Mouse (Mus musculus) layer of hippocampus, adult 11-12 months (tissue): ENCODE data around the gene Ppy.

Source experiments
- DNase-seq: peaks from one replicate; pipeline ENCODE4 v3.0.0; 2022; ENCODE audit warnings: low spot score

The Ppy gene

DNA sequence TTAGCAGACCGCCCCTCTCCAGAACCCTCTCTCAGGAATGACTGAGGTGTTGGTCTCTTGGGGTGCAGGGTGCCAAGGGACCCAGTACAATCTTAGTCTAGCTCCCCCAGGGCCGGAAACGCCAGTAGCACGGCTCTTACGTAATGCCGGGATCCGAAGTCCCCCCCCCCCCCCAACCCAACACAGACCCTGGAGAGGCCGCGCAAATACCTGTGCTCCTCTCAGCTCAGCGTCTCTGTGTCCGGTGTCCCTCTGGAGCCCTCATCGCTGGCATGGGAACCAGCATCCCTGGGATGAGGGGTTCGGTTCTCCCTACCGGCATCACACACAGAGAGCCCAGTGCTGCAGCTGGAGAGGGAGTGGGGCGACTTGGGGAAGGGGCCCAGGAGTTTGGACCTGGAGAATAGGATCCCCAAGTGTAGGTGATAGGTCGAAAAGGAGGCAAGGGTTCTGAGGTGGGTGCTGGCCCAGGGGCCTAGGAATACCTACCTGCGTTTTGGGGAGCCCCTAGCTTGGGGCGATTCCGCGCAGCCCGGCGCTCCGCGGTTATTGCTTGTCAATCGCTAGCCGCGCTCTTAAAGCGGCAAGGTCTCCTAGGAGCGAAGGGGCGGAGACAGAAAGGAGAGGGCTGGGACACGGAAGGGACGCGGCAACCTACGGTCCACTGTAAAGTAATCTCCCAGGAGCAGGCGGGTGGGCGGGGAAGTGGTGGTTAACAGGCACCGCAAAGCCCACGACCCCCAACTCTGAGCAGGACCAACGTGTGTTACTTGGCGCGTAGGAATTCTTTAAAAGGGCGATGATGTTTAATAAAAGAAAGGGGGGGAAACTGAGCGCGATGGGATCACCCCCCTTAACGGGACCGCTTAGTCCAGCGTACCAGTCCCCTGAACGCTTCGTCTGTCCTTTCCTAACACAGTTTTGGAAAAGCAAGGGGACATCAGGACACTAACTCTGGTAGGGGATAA, 12.9 kb downstream of the Ppy start, which contains the start of gene Mpp2:
Gene Mpp2 (minus strand): TSS at position 585 of the 968 bp plus-strand sequence.
- peak; percentile 72 for DNase-seq

GRCm38 (mm10) chr11:102087081-102087751, 13.9 kb downstream of the Ppy start:
- DNase-seq: peak; percentile 89

DNA sequence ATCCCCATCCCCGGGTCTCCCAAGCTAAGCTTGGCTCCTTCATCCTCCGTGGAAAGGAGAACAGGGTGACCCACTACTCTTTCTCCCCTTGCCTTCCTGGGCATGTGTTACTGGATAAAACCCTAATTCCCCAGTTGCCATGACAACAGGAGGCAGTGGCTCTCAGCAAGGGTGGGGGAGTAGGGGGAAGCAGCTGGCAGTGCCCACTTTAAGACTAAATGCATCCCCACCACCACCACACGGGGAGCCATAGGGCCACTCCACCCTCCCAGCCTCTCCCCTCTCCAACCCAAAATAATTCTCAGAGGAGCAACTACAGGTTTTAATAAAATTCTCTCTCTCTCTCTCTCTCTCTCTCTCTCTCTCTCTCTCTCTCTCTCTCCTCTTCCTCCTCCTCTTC, 14.8 kb downstream of the Ppy start:
- peak; percentile 76 for DNase-seq

GRCm38 (mm10) chr11:102084159-102084558, 17.0 kb downstream of the Ppy start:
- DNase-seq: no peak

- DNase-seq: no peak
These were observed 17.9 kb downstream of the Ppy start for GRCm38 (mm10) chr11:102083193-102083592.

DNA sequence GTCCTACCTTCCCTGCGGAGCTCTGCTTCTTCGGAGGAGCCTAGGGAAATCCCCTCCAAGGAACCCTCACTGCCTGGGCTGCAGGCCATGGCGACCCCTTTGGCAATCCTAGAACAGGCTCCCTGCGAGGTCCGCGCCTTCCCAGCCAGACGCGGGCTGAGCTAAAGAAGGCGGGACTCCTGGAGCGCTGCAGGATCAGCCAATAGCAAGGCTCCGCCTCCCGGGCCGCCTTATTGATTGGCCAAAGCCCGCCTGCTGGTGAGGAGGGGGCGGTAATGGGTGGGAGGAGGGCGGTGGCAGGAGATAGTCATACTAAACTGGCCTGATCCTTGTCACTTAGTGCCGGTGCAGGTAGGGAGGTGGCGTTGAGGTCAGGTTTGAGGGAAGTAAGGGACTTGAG, 18.8 kb downstream of the Ppy start:
- DNase-seq: peak; percentile 80

DNA sequence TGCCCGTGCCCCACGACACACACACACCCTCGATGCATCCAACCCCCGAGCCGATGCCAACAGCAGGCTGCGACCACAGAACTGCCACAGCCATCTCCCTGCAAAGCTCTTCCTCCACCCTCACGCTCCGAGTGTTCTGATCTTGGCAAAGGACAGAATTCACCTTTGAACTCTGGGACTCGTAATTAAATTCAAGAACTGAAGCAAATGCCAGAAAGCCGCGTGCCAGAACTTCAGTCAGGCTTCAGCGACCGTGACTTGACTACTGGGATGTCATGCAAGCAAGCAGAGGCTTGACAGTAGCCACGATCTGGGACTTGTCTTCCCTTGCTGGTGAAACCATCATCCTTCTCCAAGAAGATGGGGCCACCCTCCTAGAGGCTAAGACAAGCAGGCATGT, 27.4 kb downstream of the Ppy start:
- DNase-seq: no peak

DNA sequence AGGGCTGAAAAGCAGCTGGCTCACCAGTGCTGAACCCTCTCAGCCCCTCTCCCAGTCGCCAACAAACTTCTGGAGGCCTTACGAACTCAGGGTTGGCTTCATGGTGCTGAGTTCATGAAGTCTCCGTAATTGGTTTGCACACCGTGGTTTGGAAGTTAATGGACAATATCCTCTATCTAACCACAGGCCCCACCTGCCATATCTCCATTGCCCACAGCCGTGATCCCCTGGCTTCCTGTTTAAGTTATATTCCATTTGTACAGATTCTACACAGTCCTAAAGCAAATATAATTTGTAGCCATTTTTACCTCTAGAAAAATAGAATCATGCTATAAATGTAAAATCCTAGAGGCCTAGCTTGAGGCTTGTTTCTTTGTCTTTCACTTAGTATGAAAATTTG, 28.4 kb downstream of the Ppy start:
- DNase-seq: no peak

GRCm38 (mm10) chr11:102070426-102070825, 30.7 kb downstream of the Ppy start:
- DNase-seq: no peak

- no peak for DNase-seq
These were observed 31.5 kb downstream of the Ppy start for GRCm38 (mm10) chr11:102069633-102070032.

- DNase-seq: no peak
These were observed 32.1 kb downstream of the Ppy start for GRCm38 (mm10) chr11:102068969-102069368.

DNA sequence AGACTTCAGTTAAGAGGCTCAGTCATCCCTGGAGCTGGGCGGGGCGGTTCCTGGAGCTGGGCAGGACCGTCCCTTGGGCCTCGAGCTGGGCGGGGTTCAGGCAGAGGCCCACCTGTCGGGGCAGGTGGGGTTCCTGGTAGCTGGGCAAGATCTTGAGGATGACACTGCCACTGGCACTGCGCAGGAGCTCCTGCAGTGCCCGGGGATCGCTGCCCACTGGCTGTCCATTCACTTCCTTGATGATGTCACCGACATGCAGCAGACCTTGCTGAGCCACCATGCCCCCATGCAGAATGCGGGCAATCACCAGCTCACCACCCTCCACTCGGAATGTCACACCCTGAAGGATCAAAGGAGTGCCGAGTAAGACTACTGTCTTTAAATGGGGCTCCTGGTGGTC, 38.0 kb downstream of the Ppy start:
- no peak for DNase-seq

GRCm38 (mm10) chr11:102061941-102062473, 39.1 kb downstream of the Ppy start:
- no peak for DNase-seq

- DNase-seq: peak; percentile 86
These were observed 39.7 kb downstream of the Ppy start for GRCm38 (mm10) chr11:102061236-102061940.

DNA sequence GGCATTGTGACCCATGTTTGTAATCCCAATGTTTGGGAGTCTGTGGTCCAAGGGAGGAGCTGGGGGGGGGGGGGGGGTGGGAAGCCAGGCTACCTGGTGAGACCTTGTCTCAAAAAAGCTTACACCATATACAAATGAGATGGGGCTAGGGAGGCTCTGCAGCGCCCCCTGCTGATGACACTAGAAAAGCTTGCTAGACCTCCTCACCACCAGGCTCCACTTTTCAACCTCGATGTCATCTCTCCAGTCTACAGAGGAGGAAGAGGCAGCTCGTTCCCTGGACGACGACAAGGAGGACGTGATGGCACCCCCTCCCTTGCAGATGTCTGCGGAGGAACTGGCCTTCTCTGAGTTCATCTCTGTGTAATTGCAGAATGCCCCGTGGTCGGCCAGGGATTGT, 47.3 kb downstream of the Ppy start:
- DNase-seq: peak; percentile 54

GRCm38 (mm10) chr11:102053183-102053582, 47.9 kb downstream of the Ppy start:
- DNase-seq: no peak

- DNase-seq: no peak
These were observed 48.4 kb downstream of the Ppy start for GRCm38 (mm10) chr11:102052697-102053096.

DNA sequence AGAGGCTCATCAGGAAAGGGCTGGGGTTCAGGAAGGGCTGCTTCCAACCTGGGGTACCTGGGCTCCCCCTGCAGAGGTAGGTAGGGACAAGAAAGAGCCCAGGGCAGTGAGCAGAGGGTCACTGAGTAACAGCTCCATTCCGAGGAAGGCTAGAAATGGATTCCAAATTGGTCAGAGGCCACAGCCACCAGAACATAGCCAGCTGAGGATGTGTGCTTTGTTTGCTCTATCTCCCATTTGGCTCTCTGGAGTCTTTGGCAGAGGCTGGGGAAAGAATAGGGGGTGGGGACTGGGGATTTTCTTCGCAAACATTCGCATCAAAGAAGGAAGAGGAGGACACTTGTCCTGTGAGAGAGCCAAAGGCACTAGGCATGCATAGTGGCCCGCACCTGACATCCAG, 49.2 kb downstream of the Ppy start:
- DNase-seq: no peak

DNA sequence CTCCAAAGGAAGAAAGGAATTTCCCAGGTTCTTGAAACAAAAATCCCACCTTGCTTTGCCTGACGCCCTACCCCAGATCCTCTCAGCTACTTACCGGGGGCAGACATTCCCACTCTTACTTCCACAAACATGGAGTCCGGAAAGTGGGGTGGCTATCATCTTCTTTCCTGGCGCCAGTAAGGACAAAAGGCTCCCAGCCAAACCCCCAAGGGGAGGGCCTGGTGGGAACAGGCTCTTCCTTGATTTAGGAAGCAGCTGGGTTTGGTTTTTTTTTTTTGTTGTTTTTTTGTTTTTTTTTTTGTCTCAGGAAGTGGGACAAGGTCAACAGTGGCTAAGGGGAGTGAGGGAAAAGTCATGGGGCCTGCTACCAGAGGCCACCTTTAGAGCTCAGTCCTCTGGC, 49.6 kb downstream of the Ppy start:
- no peak for DNase-seq
